Mouse (Mus musculus) embryo, embryonic 9.5 days (tissue): Measurements from ENCODE around the gene Grem2.

ENCODE experiments used
- DNase-seq: peaks from one replicate; pipeline ENCODE4 v3.0.0-alpha.2; 2017; ENCODE audit errors: extremely low spot score

The Grem2 gene

GRCm38 (mm10) chr1:174921298-174921955 lies at the start of gene Grem2:
TSS of gene Grem2 (minus strand) at chr1:174921819.
- DNase-seq = peak; percentile 57

- no peak for DNase-seq
Measured at GRCm38 (mm10) chr1:174959837-174960236, 38.2 kb upstream of the Grem2 start.

- no peak for DNase-seq
Measured at GRCm38 (mm10) chr1:174931003-174931619, 9.5 kb upstream of the Grem2 start.

GRCm38 (mm10) chr1:174929459-174930181 lies 8.0 kb upstream of the Grem2 start:
- no peak for DNase-seq

- no peak for DNase-seq
Measured at GRCm38 (mm10) chr1:174918949-174919348, 2.7 kb downstream of the Grem2 start.

- no peak for DNase-seq
Measured at GRCm38 (mm10) chr1:174918236-174918870, 3.3 kb downstream of the Grem2 start.

GRCm38 (mm10) chr1:174909834-174910233 lies 11.8 kb downstream of the Grem2 start:
- DNase-seq = no peak

- DNase-seq = no peak
Measured at GRCm38 (mm10) chr1:174908232-174908631, 13.4 kb downstream of the Grem2 start.

- DNase-seq = no peak
Measured at GRCm38 (mm10) chr1:174907637-174908036, 14.0 kb downstream of the Grem2 start.

- DNase-seq = no peak
Measured at GRCm38 (mm10) chr1:174902755-174903154, 18.9 kb downstream of the Grem2 start.

GRCm38 (mm10) chr1:174892471-174892870 lies 29.1 kb downstream of the Grem2 start:
- DNase-seq = no peak

- DNase-seq = no peak
Measured at GRCm38 (mm10) chr1:174888684-174889405, 32.8 kb downstream of the Grem2 start.

GRCm38 (mm10) chr1:174888073-174888472 lies 33.5 kb downstream of the Grem2 start:
- no peak for DNase-seq

- no peak for DNase-seq
Measured at GRCm38 (mm10) chr1:174882496-174882895, 39.1 kb downstream of the Grem2 start.

- DNase-seq = no peak
Measured at GRCm38 (mm10) chr1:174875173-174875572, 46.4 kb downstream of the Grem2 start.

- DNase-seq = no peak
Measured at GRCm38 (mm10) chr1:174860407-174861118, 61.1 kb downstream of the Grem2 start.

GRCm38 (mm10) chr1:174856188-174856587 lies 65.4 kb downstream of the Grem2 start:
- DNase-seq = no peak

- no peak for DNase-seq
Measured at GRCm38 (mm10) chr1:174844786-174845185, 76.8 kb downstream of the Grem2 start.

- DNase-seq = no peak
Measured at GRCm38 (mm10) chr1:174836861-174837260, 84.8 kb downstream of the Grem2 start.

GRCm38 (mm10) chr1:174826562-174826961 lies 95.1 kb downstream of the Grem2 start:
- peak; percentile 19 for DNase-seq

- DNase-seq = no peak
Measured at GRCm38 (mm10) chr1:174811846-174812245, 109.8 kb downstream of the Grem2 start.
